Comparison of ENCODE assay signal across 18 mouse cellular contexts in the genomic region with DNA sequence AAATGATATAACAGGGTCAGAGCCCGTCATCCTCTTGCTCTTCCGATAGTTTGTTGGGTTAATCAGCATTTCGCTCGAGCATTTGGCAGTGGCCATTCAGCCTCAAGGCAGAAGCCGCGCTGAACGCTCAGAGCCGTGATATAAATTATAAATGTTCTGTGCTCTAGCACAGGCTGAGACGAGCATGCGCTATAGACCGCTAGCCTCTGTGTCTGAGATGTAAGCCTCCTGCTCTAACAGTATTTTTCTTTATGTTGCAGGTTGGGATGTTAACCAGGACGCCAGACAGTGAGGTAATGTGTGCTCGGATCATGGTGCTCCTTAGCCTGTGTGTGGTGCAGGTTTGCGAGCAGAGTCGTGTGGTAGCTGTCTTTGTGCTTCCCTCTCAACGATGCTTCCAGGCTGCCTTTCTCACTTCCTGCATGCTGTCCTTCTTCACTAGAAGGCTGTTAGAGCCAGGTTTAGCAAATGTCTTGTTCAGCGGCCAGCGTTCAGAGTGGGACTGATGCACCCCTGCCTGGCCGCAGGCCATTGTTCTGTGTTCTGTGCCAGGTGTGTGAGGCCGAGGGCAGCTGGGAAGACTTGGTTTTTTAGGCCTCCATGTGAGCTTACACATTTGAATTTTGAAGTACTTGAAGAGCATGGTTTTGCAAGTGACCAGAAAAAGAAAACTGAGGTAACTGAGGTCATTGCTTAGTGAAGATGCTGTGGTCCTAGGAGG. TPM values are rescaled to one million over a fixed set of nuclear protein-coding genes. Genes with fewer than 3 reads are reported as not detected.
DNase-seq lines count a peak whose midpoint lies in the region; ATAC-seq and TF ChIP-seq lines count a peak whose summit lies in the region.
"Had no signal": no experiment of that assay in that cellular context is flagged by ENCODE, and none has a peak within 500 bp of the region (broad histone marks: within the 10 kb centered on the region; RNA-seq: fewer than 3 reads in every experiment).

No protein-coding gene starts in this region.

- DNase-seq in A20 (ENCODE audit: low read depth, low spot score), result peak; percentile 57
- DNase-seq in CH12.LX (ENCODE audit: extremely low read depth), result no peak
- peak; percentile 47 for DNase-seq in hindbrain, postnatal 0 days (ENCODE audit: low spot score)
- DNase-seq in c-Kit-positive CD71-positive TER-119-positive erythroid progenitor cells, embryonic 14.5 days (ENCODE audit: low spot score), result no peak
- DNase-seq in layer of hippocampus, adult 2 months (ENCODE audit: low spot score in 2 of 2), result no peak
- DNase-seq in heart, postnatal 36 days, result no peak
- DNase-seq: adrenal gland, postnatal 14 days; cerebellum, adult 2 months; gastrocnemius, postnatal 25 days had no signal

- H3K79me2 ChIP-seq in CH12.LX (replicated peaks; ENCODE audit: control insufficient read depth, extremely low read depth, insufficient read depth, poor library complexity, severe bottlenecking), result no peaks in the 10 kb centered on the region

- no peak for TF ChIP-seq CTCF in CH12.LX (conservative IDR thresholded peaks at IDR 0.05 in 1 of 2, IDR thresholded peaks at IDR 0.05 in 1 of 2; ENCODE audit: low read depth in 2 of 2, low read length in 2 of 2)
- TF ChIP-seq CTCF in hindbrain, postnatal 0 days (IDR thresholded peaks at IDR 0.05; ENCODE audit: low read depth), result no peak
- no peak for TF ChIP-seq CTCF in layer of hippocampus, adult 2 months (conservative IDR thresholded peaks at IDR 0.05)

- H3K9me3 ChIP-seq in CH12.LX (replicated peaks; ENCODE audit: low read length), result peaks cover 10% of the 10 kb centered on the region
- no peaks in the 10 kb centered on the region for H3K9me3 ChIP-seq in hindbrain, postnatal 0 days (ENCODE audit: low read length)
- no peaks in the 10 kb centered on the region for H3K9me3 ChIP-seq in neural tube, embryonic 13.5 days
- H3K9me3 ChIP-seq: embryonic facial prominence, embryonic 12.5 days; heart, embryonic 12.5 days; kidney, embryonic 15.5 days; limb, embryonic 12.5 days; stomach, embryonic 15.5 days had no signal

- peaks cover 54 to 64% of the 10 kb centered on the region in 2 experiments for H3K36me3 ChIP-seq in CH12.LX (replicated peaks in 1 of 2; ENCODE audit: control insufficient read depth in 1 of 2, insufficient read depth in 1 of 2, low read length in 1 of 2)
- peaks cover 46% of the 10 kb centered on the region for H3K36me3 ChIP-seq in hindbrain, postnatal 0 days (ENCODE audit: insufficient read depth, low read length)
- H3K36me3 ChIP-seq in neural tube, embryonic 13.5 days, result peaks cover 79% of the 10 kb centered on the region

- H3K4me1 ChIP-seq in CH12.LX (ENCODE audit: control insufficient read depth in 1 of 2, insufficient read depth in 2 of 2), result peaks cover 21 to 50% of the 10 kb centered on the region in 2 experiments
- no peaks in the 10 kb centered on the region for H3K4me1 ChIP-seq in hindbrain, postnatal 0 days (ENCODE audit: insufficient read depth, low read length)
- H3K4me1 ChIP-seq in neural tube, embryonic 13.5 days (replicated peaks), result 0 out of 2 replicates have a peak, but pooled peaks cover 16% of the 10 kb centered on the region
- H3K4me1 ChIP-seq: embryonic facial prominence, embryonic 12.5 days; heart, embryonic 12.5 days; kidney, embryonic 15.5 days; limb, embryonic 12.5 days had no signal

- TF ChIP-seq EP300 in CH12.LX (IDR thresholded peaks at IDR 0.05; ENCODE audit: low read length), result no peak

- intact Hi-C loops in heart, postnatal 36 days (cut with DNase I), result no loop called here

- dilution Hi-C loops in CH12.LX (cut with MboI; ENCODE audit: extremely low pct_ligation_motif_present, extremely low pct_unique_long_range_greater_than_20kb, low sequenced_read_pairs), result no loop called here

- no peak for TF ChIP-seq POLR2A in CH12.LX (IDR thresholded peaks at IDR 0.05; ENCODE audit: low read depth, low read length)

- ATAC-seq in hindbrain, postnatal 0 days, result peak; percentile 43
- ATAC-seq in neural tube, embryonic 13.5 days (ENCODE audit: low read depth), result peak; percentile 66
- ATAC-seq: CD4-positive, CD25-positive, alpha-beta regulatory T cell, adult 4 months; intestine, embryonic 16.5 days had no signal

- no peak overlapping the region for H3K9ac ChIP-seq in CH12.LX (ENCODE audit: insufficient read depth, low read depth)
- H3K9ac ChIP-seq in hindbrain, postnatal 0 days (replicated peaks; ENCODE audit: low read length), result no peak overlapping the region
- H3K9ac ChIP-seq in neural tube, embryonic 13.5 days, result peak overlapping the region; percentile 57; the same call in 1 of the 2 replicates
- H3K9ac ChIP-seq: embryonic facial prominence, embryonic 12.5 days; heart, embryonic 12.5 days; kidney, embryonic 15.5 days; limb, embryonic 12.5 days; liver, embryonic 14.5 days; stomach, embryonic 15.5 days had no signal

- no peak for TF ChIP-seq RAD21 in CH12.LX (IDR thresholded peaks at IDR 0.05; ENCODE audit: low read depth, low read length)

- H3K4me2 ChIP-seq in CH12.LX (ENCODE audit: insufficient read depth, low read depth, poor library complexity, severe bottlenecking), result no peak overlapping the region
- H3K4me2 ChIP-seq in hindbrain, postnatal 0 days (ENCODE audit: low read depth, low read length), result no peak overlapping the region
- H3K4me2 ChIP-seq in neural tube, embryonic 13.5 days, result peak overlapping the region; percentile 25
- H3K4me2 ChIP-seq: embryonic facial prominence, embryonic 12.5 days; heart, embryonic 12.5 days; kidney, embryonic 15.5 days; limb, embryonic 12.5 days; stomach, embryonic 15.5 days had no signal

- in situ Hi-C loops in CH12.LX (cut with MboI; ENCODE audit: low pct_ligation_motif_present, low pct_unique_long_range_greater_than_20kb, low sequenced_read_pairs), result no loop called here

- WGBS in hindbrain, postnatal 0 days, result 78% methylated on average over 20 of the region's 20 CpGs
- WGBS in neural tube, embryonic 13.5 days, result 57% methylated on average over 20 of the region's 20 CpGs

- 0 out of 2 replicates have a peak overlapping the region, but pooled peaks have one; percentile 9 for H3K27ac ChIP-seq in CH12.LX (ENCODE audit: insufficient read depth, low read depth)
- H3K27ac ChIP-seq in hindbrain, postnatal 0 days, result peak overlapping the region; percentile 54; the same call in 1 of the 2 replicates
- H3K27ac ChIP-seq in neural tube, embryonic 13.5 days (replicated peaks), result peak overlapping the region; percentile 87
- H3K27ac ChIP-seq in layer of hippocampus, adult 2 months, result no peak overlapping the region
- H3K27ac ChIP-seq: embryonic facial prominence, embryonic 12.5 days; kidney, embryonic 15.5 days; limb, embryonic 12.5 days; liver, embryonic 14.5 days; stomach, embryonic 15.5 days had no signal

- H3K27me3 ChIP-seq in CH12.LX (replicated peaks), result no peaks in the 10 kb centered on the region
- no peaks in the 10 kb centered on the region for H3K27me3 ChIP-seq in hindbrain, postnatal 0 days (ENCODE audit: insufficient read depth, low read length)
- no peaks in the 10 kb centered on the region for H3K27me3 ChIP-seq in neural tube, embryonic 13.5 days
- H3K27me3 ChIP-seq: embryonic facial prominence, embryonic 12.5 days; heart, embryonic 12.5 days; kidney, embryonic 15.5 days; limb, embryonic 12.5 days; stomach, embryonic 15.5 days had no signal

- no peak overlapping the region for H3K4me3 ChIP-seq in CH12.LX (replicated peaks in 1 of 3; ENCODE audit: low read depth in 2 of 3, low read length in 2 of 3, poor library complexity in 1 of 3)
- H3K4me3 ChIP-seq in hindbrain, postnatal 0 days (ENCODE audit: low read length), result no peak overlapping the region
- H3K4me3 ChIP-seq in neural tube, embryonic 13.5 days, result no peak overlapping the region
- no peak overlapping the region for H3K4me3 ChIP-seq in layer of hippocampus, adult 2 months
- H3K4me3 ChIP-seq: embryonic facial prominence, embryonic 12.5 days; heart, embryonic 12.5 days; kidney, embryonic 15.5 days; limb, embryonic 12.5 days; stomach, embryonic 15.5 days had no signal

TF ChIP-seq in CH12.LX, 34 proteins besides CTCF, POLR2A, EP300 and RAD21 (continues in another document):
- no peak for TF ChIP-seq MAFK (IDR thresholded peaks at IDR 0.05; ENCODE audit: insufficient replicate concordance, low read length)
- TF ChIP-seq SMC3 (IDR thresholded peaks at IDR 0.05; ENCODE audit: low read depth, low read length), result no peak
- TF ChIP-seq ZNF384 (IDR thresholded peaks at IDR 0.05; ENCODE audit: low read depth, low read length), result no peak
- no peak for TF ChIP-seq TBP (conservative IDR thresholded peaks at IDR 0.05; ENCODE audit: low read depth, low read length)
- no peak for TF ChIP-seq CHD2 (IDR thresholded peaks at IDR 0.05; ENCODE audit: low read length)
- no peak for TF ChIP-seq ETS1 (conservative IDR thresholded peaks at IDR 0.05; ENCODE audit: low read depth, low read length)
- no peak for TF ChIP-seq MEF2A (IDR thresholded peaks at IDR 0.05; ENCODE audit: borderline replicate concordance, low read depth, low read length)
- no peak for TF ChIP-seq POLR2AphosphoS2 (IDR thresholded peaks at IDR 0.05; ENCODE audit: low read depth, low read length)
- no peak for TF ChIP-seq PAX5 (IDR thresholded peaks at IDR 0.05; ENCODE audit: low read length)
- no peak for TF ChIP-seq JUND (conservative IDR thresholded peaks at IDR 0.05; ENCODE audit: low read depth, low read length)
- no peak for TF ChIP-seq MXI1 (IDR thresholded peaks at IDR 0.05; ENCODE audit: low read depth, low read length)
- TF ChIP-seq NELFE (IDR thresholded peaks at IDR 0.05; ENCODE audit: low read depth, low read length), result no peak
- TF ChIP-seq ZC3H11A (IDR thresholded peaks at IDR 0.05; ENCODE audit: low read depth, low read length), result no peak
- TF ChIP-seq IRF4 (IDR thresholded peaks at IDR 0.05; ENCODE audit: low read depth, low read length), result no peak

RNA-seq across cellular contexts. Expression of gene Ston1, which starts 18.8 kb away (rescaled TPM):
- total RNA-seq in CH12.LX (2012; rRNA removed), result 0.98 and 1.0 TPM in 2 replicates
- total RNA-seq in CH12.LX (2014; rRNA removed), result 0.31 and 1.1 TPM in 2 replicates
- polyA plus RNA-seq in CH12.LX (2012; ENCODE audit: insufficient read length, low read depth), result 3.9 and 6.0 TPM in 2 replicates
- 2.5 and 2.9 TPM in 2 replicates for total RNA-seq in hindbrain, postnatal 0 days (2014; rRNA removed)
- polyA plus RNA-seq in hindbrain, postnatal 0 days (2015; fragmentation: Nextera tagmentation; extraction: Ambion mirVana), result 1.6 and 1.8 TPM in 2 replicates
- 2.7 and 3.5 TPM in 2 replicates for polyA plus RNA-seq in neural tube, embryonic 13.5 days (2015; fragmentation: Nextera tagmentation; extraction: Ambion mirVana)
- total RNA-seq in layer of hippocampus, adult 2 months (2021), result 10 to 100 TPM; 14.1 to 17.1 TPM
- total RNA-seq in heart, postnatal 36 days (2021), result 10 to 100 TPM; 17.4 to 20.3 TPM

RNA-seq across cellular contexts. Expression of gene Ppp1r21, which starts 48.8 kb away (rescaled TPM):
- 19.2 and 21.5 TPM in 2 replicates for total RNA-seq in CH12.LX (2012; rRNA removed)
- 30.4 TPM in 2 replicates for total RNA-seq in CH12.LX (2014; rRNA removed)
- polyA plus RNA-seq in CH12.LX (2012; ENCODE audit: insufficient read length, low read depth), result 24.6 and 27.7 TPM in 2 replicates
- 43.7 and 54.5 TPM in 2 replicates for total RNA-seq in hindbrain, postnatal 0 days (2014; rRNA removed)
- 29.2 and 32.2 TPM in 2 replicates for polyA plus RNA-seq in hindbrain, postnatal 0 days (2015; fragmentation: Nextera tagmentation; extraction: Ambion mirVana)
- polyA plus RNA-seq in neural tube, embryonic 13.5 days (2015; fragmentation: Nextera tagmentation; extraction: Ambion mirVana), result 40.0 and 42.8 TPM in 2 replicates
- 10 to 100 TPM; 82.8 to 87.7 TPM for total RNA-seq in layer of hippocampus, adult 2 months (2021)
- 10 to 100 TPM in 1 of 2 experiments, 1 to 10 TPM in 1; 9.6 to 13.4 TPM for total RNA-seq in heart, postnatal 36 days (2021)

Comparison
In these comparisons a context has a peak if more than half of its experiments do, and no peak if none do; other contexts are left out.
1. DNase-seq: peak in A20 (single experiment) and hindbrain, postnatal 0 days (single experiment); none in CH12.LX (single experiment), c-Kit-positive CD71-positive TER-119-positive erythroid progenitor cells, embryonic 14.5 days (single experiment), layer of hippocampus, adult 2 months (0 of 2) and heart, postnatal 36 days (0 of 2).